Mouse (Mus musculus) olfactory bulb, adult 2 months (tissue): Measurements from ENCODE around the gene Ldb3. TPM values are rescaled to one million over a fixed set of nuclear protein-coding genes. Genes with fewer than 3 reads are reported as not detected.
A peak's percentile ranks its signal among the peaks of the same experiment; 100 is the strongest.

Experiments
- H3K27ac ChIP-seq: fragments of 200-500 bp; 2 replicates; pipeline ENCODE4 v1.5.1; 2012; ENCODE audit warnings: low read depth, low read length; ENCODE audit not compliant: insufficient read depth
- H3K4me1 ChIP-seq: fragments of 200-500 bp; 2 replicates; pipeline ENCODE4 v1.6.1; 2012; ENCODE audit warnings: low read length; ENCODE audit not compliant: control insufficient read depth, insufficient read depth
- H3K4me3 ChIP-seq: fragments of 200-500 bp; 2 replicates; pipeline ENCODE4 v1.5.1; 2012; ENCODE audit warnings: mild to moderate bottlenecking, low read depth, low read length, moderate library complexity; ENCODE audit not compliant: insufficient read depth
- CTCF ChIP-seq: fragments of 200-500 bp; IDR thresholded peaks from 2 replicates; pipeline ENCODE4 v1.5.1; 2012; ENCODE audit warnings: low read depth, mild to moderate bottlenecking, low read length, moderate library complexity; ENCODE audit not compliant: insufficient read depth
- POLR2A ChIP-seq: fragments of 200-500 bp; IDR thresholded peaks from 2 replicates; pipeline ENCODE4 v1.6.1; 2012; ENCODE audit warnings: mild to moderate bottlenecking, low read depth, low read length, moderate library complexity; ENCODE audit not compliant: insufficient read depth
- WGBS: fragments of 180-500 bp; shearing (Covaris S2); methylation state at CpG from one replicate; pipeline ENCODE4 v1.1.7; 2018; 5-methylcytosine and 5-hydroxymethylcytosine counted together
- polyA plus RNA-seq: library from polyadenylated mRNA; stranded (reverse); fragments of >200 nt; gene quantifications from 2 replicates; pipeline ENCODE4 v1.2.4, GENCODE M21; 2012; ENCODE audit warnings: low replicate concordance; ENCODE audit not compliant: missing spikeins, insufficient read depth, insufficient read length

Ldb3 gene
- polyA plus RNA-seq, 1 experiment, result not detected

DNA sequence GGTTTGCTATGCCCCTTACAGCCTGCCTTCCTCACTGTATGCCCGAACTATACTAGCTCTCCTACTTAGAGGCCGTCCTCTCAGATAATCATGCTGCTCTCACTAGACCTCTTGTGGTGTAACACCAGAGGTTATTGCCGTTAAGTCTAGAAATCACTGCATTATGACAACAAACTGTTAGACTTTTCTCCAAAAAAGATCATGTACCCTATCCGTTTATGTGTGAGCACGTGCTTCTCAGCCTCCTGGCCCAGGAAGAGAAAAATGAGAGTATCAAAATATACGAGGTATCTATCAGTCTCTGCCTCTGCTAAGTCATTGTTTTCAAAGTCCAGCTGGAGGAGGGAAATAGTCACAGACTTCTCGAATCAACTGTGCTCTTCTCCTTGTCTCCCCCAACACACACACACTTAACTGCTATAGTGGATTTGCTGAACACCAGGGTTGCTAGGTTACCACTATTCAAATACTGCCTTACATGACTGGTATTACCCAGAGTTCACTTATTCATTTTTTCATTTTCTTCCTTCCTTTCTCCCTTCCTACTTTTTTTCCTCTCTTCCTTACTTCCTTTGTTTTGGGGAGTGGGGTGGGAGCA lies 79.5 kb downstream of the Ldb3 start:
- Histone ChIP-seq H3K4me3 (no peak overlapping the region), H3K27ac (no peak overlapping the region), H3K4me1 (peaks cover 3% of the 10 kb centered on the region; the same call in 1 of the 2 replicates)
- TF ChIP-seq CTCF, result no peak
- WGBS, result 43% methylated on average over 7 of the region's 7 CpGs

DNA sequence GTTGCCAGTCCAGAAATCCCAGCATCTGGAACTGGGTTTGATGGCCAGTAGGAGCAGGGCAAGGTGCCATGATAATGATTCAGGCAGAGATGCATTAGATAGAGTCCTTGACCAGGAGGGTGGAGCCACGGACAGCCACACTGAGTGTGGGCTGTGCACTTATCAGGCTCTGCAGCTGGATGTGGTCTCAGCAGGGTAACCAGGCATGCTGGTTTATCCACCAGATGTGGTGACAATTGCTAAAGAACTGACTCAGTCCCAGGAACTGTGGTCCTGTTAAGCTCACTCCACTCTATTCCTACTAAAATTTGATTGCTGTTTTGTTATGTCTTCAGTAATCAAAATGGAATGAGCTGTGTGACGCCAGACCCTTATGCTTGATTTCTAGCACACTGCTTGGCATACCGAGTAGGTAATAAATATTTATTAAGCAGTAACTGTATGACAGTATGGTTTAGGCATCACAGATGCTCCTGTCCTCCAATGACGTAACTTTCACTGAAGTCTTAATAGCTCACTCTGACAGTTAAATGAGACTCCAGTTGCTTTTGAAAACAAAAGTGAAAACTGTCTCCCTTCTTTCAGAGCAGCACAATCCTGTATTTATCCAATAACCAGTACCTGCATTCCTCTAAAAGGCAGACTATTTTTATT lies 80.2 kb downstream of the Ldb3 start:
- TF ChIP-seq CTCF (no peak), POLR2A (no peak)
- Histone ChIP-seq H3K27ac (peak overlapping the region; percentile 26; the same call in 1 of the 2 replicates), H3K4me3 (no peak overlapping the region), H3K4me1 (peaks cover 3% of the 10 kb centered on the region; the same call in 1 of the 2 replicates)
- 42% methylated on average over 4 of the region's 4 CpGs for WGBS

DNA sequence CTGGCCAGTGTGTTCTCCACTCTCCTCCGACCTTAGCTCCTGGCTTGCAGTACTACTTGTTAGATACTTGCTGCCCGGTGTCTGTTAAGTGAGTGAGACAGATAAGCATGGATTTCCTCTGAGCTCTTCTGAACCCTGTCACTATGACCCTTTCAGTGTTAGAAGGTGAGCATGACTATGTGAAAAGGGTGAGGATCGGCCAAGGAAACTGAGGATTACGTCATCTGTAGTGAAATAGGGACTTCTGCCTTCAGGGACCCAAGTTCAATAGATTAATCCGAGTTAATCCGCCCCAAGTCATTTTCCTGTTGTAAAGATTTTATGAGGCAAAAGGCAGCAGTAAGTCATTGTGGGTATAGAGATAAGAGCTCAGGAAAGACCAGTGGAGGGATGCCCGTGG lies 83.2 kb downstream of the Ldb3 start:
- peaks cover 3% of the 10 kb centered on the region; the same call in 1 of the 2 replicates for H3K4me1 ChIP-seq
- TF ChIP-seq POLR2A, result no peak
- H3K4me3 ChIP-seq, result no peak overlapping the region
- WGBS, result 88% methylated on average over 7 of the region's 7 CpGs
- no peak overlapping the region for H3K27ac ChIP-seq

DNA sequence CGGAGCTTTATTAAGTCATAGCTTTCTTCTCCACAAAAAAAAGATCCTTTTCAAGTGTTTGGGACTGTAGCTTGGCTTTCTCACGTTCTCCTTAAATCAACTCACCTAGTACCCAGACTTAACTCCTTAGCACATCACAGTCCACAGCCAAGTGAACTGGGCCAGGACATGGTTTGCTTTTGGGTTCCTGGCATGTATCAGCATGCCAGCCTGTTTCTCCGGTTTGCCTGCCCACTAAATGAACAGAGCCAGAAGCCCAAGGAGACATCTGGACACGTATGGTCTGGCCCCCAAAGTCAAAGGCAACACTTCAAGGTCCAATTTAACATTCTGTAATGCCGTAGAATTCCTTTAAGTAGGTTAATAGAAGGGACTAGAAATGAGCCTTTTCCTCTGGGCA lies 84.1 kb downstream of the Ldb3 start:
- Histone ChIP-seq H3K27ac (peak overlapping the region; percentile 26; the same call in 1 of the 2 replicates), H3K4me3 (no peak overlapping the region), H3K4me1 (peaks cover 6% of the 10 kb centered on the region)
- TF ChIP-seq POLR2A (no peak), CTCF (no peak)
- 88% methylated on average over 5 of the region's 5 CpGs for WGBS

DNA sequence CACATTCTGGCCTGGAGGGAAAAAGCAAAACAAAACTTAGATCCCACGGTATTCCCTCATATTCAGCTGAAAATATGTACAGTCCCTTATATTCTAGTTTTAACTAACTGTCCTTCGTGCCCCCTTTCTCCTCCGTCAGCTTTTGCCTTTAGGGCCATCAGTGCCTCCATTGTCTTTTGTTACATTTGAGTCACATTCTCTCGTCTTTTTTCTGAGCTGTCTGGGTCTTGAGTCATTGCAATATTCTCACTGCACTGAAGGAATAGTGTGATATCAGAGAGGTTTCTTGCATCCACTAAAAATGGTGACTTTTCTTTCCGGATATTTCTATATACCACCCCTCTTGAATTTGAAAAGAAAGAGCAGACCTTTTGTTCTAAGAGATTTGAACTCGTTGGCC lies 84.7 kb downstream of the Ldb3 start:
- H3K4me1 ChIP-seq, result peaks cover 8% of the 10 kb centered on the region
- WGBS, result 29% methylated on average over 6 of the region's 6 CpGs
- peak overlapping the region; percentile 26; the same call in 1 of the 2 replicates for H3K27ac ChIP-seq
- TF ChIP-seq CTCF (no peak), POLR2A (no peak)
- H3K4me3 ChIP-seq, result no peak overlapping the region

DNA sequence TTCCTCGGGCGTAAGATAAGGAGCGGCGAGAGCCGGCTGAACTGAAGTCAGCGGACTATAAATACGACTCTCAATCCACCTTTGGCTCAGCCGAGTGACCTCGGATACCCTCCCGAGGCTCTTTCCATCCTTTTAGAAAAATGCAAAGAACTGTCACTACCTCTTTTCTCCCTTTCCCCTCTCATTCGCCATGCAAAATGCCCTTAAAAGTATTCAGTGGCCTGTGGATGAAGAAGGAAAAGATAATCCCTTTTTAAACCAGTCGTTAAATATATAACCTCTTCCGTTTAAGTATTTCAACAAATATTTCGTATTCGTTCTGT lies 85.2 kb downstream of the Ldb3 start, which contains the start of gene Bmpr1a:
TSS of gene Bmpr1a (minus strand) at position 17 of the 323 bp plus-strand sequence.
- WGBS, result 7% methylated on average over 15 of the region's 15 CpGs
- Histone ChIP-seq H3K4me3 (peak within 1 kb of the TSS; percentile 99), H3K4me1 (peaks cover 8% of the 10 kb centered on the region), H3K27ac (peak within 1 kb of the TSS; percentile 94)
- no peak for TF ChIP-seq POLR2A
- TF ChIP-seq CTCF, result no peak

DNA sequence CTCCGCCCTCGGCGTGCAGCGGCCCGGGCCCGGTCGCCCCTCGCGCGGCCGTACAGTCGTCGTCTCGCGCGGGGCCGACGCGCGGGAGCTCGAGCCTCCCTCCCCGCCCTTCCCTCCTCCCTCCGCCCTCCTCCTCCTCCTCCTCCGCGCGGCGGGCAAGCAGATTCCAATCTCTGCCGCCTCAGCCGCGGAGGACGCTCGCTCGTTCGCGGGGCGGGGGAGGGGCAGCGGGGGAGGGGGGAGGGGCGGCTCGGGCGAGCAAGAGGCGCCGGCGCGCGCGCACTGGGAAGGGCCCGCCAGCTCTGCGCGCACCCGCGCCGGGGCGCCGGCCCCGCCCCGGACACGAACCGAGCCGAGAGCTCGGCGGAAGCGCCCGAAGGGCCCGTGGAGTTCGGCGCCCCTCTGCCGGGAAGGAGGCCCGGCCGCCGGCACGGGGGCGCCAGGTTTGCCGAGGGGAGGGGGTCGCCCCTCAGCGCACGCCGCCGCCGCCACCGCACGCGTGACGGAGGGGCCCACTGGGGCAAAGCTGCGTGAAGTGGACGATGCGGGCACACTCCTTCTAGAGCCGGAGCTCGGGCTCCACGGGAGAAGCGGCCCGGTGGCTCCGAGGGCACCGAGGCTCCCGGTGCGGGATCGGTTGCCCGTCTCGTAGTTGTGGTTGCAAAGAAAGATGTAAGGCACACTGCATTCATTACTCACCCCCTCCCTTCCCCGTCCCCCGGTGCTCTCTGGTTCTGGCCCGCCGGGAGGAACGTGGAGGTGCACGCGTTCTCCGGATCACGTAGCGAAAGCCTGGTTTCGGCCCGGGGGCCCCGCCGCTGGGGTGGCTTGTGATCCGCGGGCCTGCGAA lies 85.8 kb downstream of the Ldb3 start:
- TF ChIP-seq CTCF, result no peak
- peak; percentile 86; the same call in 1 of the 2 replicates for TF ChIP-seq POLR2A
- under 1% methylated on average over 96 of the region's 115 CpGs for WGBS

DNA sequence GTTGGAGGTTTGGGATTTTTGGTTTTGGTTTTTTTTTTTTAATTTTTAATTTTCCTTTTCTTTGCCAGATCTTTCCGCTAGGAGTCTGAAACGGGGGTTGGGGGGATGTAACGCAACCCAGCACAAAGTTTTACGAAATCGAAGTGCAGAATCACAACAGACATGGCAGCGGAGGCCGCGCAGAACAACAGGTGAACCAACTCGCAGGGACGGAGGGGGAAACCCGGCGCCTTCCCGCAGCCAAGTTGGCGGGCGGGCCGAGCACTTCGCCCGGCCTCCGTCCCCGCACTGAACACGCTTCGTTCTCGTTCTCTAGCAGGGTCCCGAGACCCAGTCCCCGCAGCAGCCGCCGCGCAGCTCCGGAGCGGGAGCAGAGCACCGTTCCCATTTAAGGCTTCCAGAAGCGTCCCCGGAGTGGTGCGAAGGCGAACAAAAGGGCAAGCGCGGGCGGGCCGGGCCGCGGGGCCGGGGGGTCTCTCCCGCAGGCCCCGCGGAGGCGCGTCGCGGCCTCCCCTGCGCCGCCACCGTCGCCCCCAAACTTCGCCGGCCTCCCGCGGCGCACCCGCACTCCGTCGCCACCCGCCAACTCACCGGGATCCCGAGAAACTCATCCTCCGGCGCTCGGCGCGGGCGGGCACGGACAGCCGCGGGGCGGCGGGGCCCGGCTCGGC lies 86.5 kb downstream of the Ldb3 start:
- Histone ChIP-seq H3K27ac (peak overlapping the region; percentile 91), H3K4me1 (peaks cover 6% of the 10 kb centered on the region), H3K4me3 (peak overlapping the region; percentile 99)
- WGBS, result under 1% methylated on average over 77 of the region's 77 CpGs
- TF ChIP-seq POLR2A (no peak), CTCF (no peak)

More for the DNA sequence above, 85.8 kb downstream of the Ldb3 start:
- Histone ChIP-seq H3K27ac (peak overlapping the region; percentile 94), H3K4me3 (peak overlapping the region; percentile 99), H3K4me1 (peaks cover 6% of the 10 kb centered on the region)

DNA sequence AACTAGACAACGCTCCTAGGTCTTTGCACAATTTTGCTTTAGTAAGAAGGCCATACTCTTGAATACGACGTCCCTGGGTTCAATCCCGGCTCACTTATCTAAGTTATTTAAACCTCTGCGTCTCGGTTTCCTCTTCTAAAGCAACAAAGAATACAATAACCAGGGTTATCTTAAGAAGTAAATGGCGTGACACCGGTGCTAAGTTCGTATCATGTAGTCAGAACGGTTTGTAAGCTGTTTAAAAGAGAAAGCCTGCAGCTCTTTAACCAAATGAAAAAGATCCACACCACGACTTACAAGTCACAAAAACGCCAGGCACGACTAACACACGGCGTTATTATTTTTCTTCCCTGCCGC lies 87.1 kb downstream of the Ldb3 start:
- H3K27ac ChIP-seq, result 0 out of 2 replicates have a peak overlapping the region, but pooled peaks have one; percentile 91
- WGBS, result under 1% methylated on average over 16 of the region's 16 CpGs
- peaks cover 6% of the 10 kb centered on the region for H3K4me1 ChIP-seq
- TF ChIP-seq CTCF (no peak), POLR2A (no peak)
- peak overlapping the region; percentile 99 for H3K4me3 ChIP-seq
